Mouse (Mus musculus) duodenum, adult 2 months (tissue): Measurements from ENCODE around the gene Sesn1. TPM values are rescaled to one million over a fixed set of nuclear protein-coding genes. Genes with fewer than 3 reads are reported as not detected.

Source experiments
- polyA plus RNA-seq: library from polyadenylated mRNA; depleted of rRNA; stranded (reverse); fragments of >200 nt; gene quantifications from 2 replicates; pipeline ENCODE4 v1.2.3, GENCODE M21; 2012; ENCODE audit warnings: low replicate concordance; rRNA removed

Gene Sesn1
- 19.0 and 23.7 TPM in 2 replicates for polyA plus RNA-seq

GRCm38 (mm10) chr10:41809771-41810563 lies at the start of gene Sesn1, which contains the start of gene Cep57l1:
Sesn1 (plus strand) TSS chr10:41809935.
Cep57l1 (minus strand) TSS chr10:41809871.

Other genes starting within 250 kb of the Sesn1 start
- gene Ccdc162, start 93.3 kb upstream of the Sesn1 start, polyA plus RNA-seq, result 0.48 TPM in 1 of 2 replicates, not detected in the other
- gene Cep57l1, start 64 bp upstream of the Sesn1 start, polyA plus RNA-seq, result 0.11 and 0.68 TPM in 2 replicates
- 0.33 and 0.58 TPM in 2 replicates for gene Armc2, start 208.5 kb downstream of the Sesn1 start, polyA plus RNA-seq